Mouse (Mus musculus): ENCODE measurements around the gene Chrm3.
A peak's percentile ranks its signal among the peaks of the same experiment; 100 is the strongest.

The Chrm3 gene

GRCm38 (mm10) chr13:9888284-9888683 lies 472.4 kb downstream of the Chrm3 start:
- no peak for DNase-seq

GRCm38 (mm10) chr13:9887261-9887660 lies 473.4 kb downstream of the Chrm3 start:
- DNase-seq, result no peak

GRCm38 (mm10) chr13:9886465-9887135 lies 474.0 kb downstream of the Chrm3 start:
- DNase-seq, result peak; percentile 29

- peak; percentile 85 for DNase-seq
Measured at GRCm38 (mm10) chr13:9882362-9883282, 478.0 kb downstream of the Chrm3 start.

GRCm38 (mm10) chr13:9881930-9882329 lies 478.7 kb downstream of the Chrm3 start:
- no peak for DNase-seq

- DNase-seq, result no peak
Measured at GRCm38 (mm10) chr13:9880401-9880800, 480.2 kb downstream of the Chrm3 start.

- no peak for DNase-seq
Measured at GRCm38 (mm10) chr13:9878596-9879010, 482.0 kb downstream of the Chrm3 start.

GRCm38 (mm10) chr13:9873377-9873776 lies 487.3 kb downstream of the Chrm3 start:
- DNase-seq, result no peak

- DNase-seq, result no peak
Measured at GRCm38 (mm10) chr13:9866161-9866560, 494.5 kb downstream of the Chrm3 start.

GRCm38 (mm10) chr13:9847515-9847914 lies 513.1 kb downstream of the Chrm3 start:
- DNase-seq, result no peak

GRCm38 (mm10) chr13:9846543-9847434 lies 513.9 kb downstream of the Chrm3 start:
- peak; percentile 67 for DNase-seq

GRCm38 (mm10) chr13:9834146-9834679 lies 526.4 kb downstream of the Chrm3 start:
- DNase-seq, result peak; percentile 84

GRCm38 (mm10) chr13:9826227-9826626 lies 534.4 kb downstream of the Chrm3 start:
- peak; percentile 16 for DNase-seq
